Mouse (Mus musculus) erythroblast, embryonic 14.5 days (primary cell): ENCODE measurements around the gene Ptpn14.

ENCODE experiments used
- GATA1 ChIP-seq: IDR thresholded peaks from 2 replicates; pipeline ENCODE4 v1.6.1; 2012; ENCODE audit warnings: low read length, inconsistent platforms, mixed read lengths
- TAL1 ChIP-seq: IDR thresholded peaks from 3 replicates; pipeline ENCODE4 v1.6.1; 2012; ENCODE audit warnings: low read length, inconsistent platforms, mixed read lengths

- TF ChIP-seq TAL1, result no peak
- no peak for TF ChIP-seq GATA1
Measured at GRCm38 (mm10) chr1:189834166-189834565, 106.1 kb downstream of the Ptpn14 start.
